Mouse (Mus musculus) cerebellum, postnatal 10 days (tissue): ENCODE measurements at regions not wholly inside any gene's neighbourhood (a gene's known extent, or its start where the extent isn't known, plus 50 kb on each side); places are given as distances from the start of the nearest gene placed in this dataset.
A peak's percentile ranks its signal among the peaks of the same experiment; 100 is the strongest.

Experiments
- DNase-seq, 2 experiments: peaks; one replicate each; pipeline ENCODE4 v3.0.0; 2021; ENCODE audit warnings: mixed read lengths in 2 of 2

DNA sequence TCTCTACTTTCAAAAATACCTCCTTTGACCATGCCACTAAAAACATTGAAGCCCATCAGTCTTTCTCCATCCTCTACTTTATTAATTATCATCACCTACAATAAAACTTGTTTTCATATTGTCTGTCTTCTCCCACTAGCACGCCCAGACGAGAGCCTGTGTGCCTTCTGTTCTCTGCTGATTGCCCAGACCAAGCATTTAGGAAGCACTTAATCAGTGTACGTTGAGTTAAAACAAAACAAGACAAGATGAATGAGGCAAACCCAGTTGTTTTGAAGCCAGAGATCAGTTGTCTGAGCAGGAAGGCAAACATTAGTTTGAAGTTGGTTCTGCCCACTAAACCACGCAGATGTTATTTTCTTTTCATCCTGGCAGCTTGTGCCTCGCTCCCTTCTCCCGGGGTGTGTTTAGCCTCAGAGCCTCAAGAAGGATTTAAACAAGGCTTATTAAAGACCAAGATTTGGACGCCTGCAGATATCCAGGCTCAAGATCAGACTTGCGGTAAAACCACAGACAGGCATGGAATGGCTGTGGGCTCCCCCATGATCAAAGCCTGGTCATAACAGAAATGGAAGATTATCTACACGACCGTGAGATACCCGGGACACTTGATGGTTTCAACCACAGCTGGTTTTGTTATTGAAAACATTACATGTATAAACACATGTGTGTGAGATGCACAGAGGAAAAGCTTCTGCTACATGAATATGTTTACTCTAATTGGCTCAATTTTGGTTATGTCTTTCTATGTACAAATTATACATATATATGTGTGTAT is 123.1 kb upstream of the Thbs1 start:
- no peak for DNase-seq

DNA sequence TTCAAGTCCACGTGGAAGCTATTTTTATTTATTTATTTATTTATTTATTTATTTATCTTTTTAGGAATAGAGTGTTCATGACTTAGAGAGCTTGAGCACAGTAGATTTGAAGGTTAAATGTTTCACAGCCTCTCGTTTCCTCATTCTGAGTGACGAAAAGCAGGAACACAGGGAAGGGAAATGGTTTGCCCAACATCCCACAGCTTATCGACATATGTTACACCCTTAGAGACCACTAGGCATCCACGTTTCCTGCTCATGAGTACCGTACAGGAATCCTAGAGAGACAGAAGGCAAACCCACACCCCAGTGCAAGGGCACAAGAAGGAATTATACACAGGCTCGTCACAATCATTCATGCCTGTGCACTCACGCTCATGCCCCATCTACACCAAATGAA is 122.5 kb upstream of the Thbs1 start:
- no peak for DNase-seq

DNA sequence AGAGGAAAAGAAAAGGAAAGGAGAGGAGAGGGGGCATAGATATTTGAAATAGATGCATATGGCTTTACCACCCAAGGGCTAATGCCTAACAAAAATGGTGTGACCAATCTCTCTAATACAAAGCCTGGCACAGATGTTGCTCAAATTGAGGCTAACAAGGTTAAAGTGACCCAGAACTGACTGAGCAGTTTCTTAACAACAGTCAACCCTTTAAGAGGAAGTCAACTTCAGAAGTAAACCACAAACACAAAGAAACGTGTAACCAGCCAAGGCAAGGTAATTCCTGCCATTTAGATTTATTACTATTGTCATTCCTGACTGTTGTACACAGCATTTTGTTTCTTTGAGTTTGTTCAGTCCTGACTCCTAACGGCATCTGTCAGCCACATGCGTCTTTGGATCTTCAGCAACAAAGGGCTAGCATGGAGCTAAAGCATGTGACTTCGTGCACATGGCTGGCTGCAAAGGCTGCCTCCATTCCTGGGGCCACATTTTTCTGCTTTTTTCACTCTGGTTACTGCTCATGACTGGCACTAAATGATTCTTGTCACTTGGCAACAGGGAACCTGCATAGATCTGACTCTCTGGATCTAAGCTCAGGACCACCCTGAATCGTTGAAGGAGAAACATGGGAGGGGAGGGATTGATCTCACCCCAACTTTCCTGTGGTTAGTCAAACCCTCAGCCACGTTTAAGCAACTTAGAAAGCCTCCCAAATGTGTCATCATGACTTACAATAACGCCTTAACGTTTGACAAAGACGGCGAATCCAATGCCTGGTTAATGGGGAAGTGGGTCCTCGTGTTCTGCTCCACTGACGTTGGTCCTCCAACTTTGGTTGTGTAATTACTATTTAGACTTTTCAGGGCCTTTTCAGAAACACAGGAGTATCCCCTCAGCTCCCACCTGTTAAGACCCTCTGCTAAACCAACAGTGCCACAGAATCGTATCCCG is 115.3 kb upstream of the Thbs1 start:
- no peak for DNase-seq

DNA sequence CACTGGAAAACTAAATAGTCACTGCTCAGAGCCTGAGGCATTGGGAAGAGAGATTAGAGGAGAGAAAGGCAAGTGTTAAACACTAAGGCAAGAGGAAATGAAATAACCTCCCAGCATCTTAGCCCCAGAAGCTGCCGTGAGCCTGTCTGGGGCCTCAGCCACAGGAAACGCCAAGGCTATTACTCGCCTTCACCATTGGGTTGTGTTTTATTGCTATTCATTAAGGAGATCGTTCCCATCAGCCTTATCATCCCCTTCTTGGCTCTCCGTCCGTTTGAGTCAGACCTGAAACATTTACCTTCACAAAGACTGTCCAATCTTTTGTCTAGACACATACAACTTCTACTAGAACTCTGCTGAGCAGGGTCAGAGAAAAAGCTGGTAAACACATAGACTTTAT is 112.0 kb upstream of the Thbs1 start:
- DNase-seq = no peak

DNA sequence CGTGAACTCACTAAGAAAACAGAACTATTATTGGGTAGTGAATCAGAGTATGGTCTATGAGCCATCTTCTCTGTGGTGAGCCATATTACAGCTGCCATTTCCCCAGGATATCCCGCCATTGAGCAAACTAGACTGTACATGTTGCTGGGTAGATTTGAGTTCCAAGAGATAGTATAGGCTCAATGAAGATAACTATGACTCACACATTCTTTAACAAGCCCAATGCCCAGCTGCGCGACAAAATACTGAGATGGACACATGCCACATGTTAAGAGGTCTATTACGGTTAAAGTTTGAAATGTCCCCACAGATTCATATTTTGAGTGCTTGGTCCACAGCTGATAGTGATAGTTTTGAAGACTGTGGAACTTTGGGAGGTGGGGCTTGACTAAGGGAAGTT is 107.5 kb upstream of the Thbs1 start:
- DNase-seq = no peak

DNA sequence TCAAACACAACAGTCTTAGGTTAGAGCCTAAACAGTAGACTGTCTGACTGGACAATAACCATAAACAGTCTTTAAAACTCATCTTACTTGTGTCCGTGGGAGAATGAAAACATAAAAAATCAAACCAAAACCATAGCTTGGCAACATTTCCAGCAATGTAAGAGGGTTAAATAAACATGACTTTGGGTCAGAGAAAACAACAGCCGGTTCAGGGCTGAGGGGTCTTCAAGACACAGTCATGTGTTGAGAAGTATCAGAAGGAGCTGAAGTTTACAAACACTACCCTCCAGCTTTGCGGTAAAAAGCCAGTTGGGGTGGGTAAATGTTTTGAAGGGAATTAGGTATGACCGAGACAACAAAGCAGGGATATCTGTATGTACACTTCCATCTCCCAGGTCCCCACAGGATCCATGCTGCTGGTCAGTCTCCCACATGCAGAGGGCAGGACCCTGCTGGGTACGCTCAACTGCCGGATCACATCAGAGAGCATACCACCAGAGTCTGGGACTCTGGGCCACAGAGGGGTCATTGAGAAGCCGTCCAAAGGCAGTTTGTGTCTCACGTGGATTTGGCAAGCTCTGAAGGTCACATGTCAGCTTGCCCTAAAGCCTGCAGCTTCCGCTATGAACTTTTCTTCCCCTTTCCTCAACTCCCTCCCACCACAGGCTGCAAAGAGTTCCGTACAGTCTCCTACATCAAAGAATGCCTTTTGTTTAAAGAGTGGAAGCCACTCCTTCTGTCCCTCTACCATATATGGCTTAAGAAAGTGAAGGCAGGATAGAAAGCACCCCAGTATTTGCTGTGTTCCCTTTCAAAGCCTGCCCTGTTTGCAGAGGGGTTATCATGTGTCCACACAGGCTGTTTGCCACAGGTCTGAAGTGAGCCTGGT is 103.9 kb upstream of the Thbs1 start:
- no peak for DNase-seq

DNA sequence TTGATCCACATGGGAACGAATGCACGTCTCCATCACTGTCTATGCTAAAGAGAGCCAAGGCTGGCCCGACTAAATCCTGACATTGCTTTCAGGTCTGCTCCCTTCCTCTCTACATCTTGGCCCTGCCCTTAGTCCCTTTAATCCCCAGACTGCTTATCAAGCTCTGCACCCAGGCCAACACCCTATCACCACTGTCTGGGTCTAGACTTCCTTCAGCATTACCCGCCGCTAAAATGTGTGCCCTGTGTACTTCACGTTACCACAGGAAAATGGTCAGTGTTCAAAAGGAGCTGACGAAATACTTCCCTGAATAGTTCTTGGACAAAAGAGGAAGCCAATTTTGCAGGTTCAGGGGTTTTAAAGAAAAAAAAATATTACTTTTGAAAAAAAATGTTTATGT is 100.0 kb upstream of the Thbs1 start:
- no peak for DNase-seq

DNA sequence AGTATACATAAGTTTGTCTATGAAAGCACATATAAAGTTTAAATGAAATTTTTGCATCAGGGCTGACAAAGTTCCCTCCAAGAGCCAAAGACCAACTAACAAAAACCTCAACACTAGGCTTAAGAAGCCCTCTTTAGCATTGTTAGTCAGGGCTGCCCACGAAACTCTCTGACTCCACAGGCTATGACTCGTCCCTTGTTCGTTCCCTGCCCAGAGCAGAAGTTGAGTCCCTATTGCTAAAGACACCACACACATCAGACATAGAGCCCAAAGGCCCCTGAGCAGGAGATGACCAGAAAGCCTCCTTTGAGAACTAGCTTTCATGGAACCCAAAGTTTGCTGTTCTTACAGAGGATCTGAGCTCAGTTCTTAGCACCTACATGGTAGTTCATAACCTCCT is 99.5 kb upstream of the Thbs1 start:
- DNase-seq = no peak

DNA sequence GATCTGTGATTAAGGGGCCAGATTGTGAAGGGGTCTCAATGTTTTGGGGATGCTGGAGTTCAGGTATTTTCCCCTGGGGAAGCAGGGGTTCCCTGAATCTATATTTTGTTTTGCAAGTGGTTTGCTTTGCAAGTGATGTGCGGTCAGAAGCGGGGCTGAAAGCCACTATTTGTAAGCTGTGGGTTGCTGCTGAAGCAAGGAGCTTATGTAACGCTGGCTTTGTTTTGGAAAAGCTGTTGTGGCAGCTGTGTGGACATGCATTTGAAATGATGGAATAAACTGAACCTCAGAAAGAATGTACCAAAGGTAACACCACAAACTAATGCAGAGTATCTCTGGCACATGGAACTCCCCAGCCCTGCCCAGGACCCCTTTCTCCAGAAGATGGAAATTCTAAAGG is 98.5 kb upstream of the Thbs1 start:
- DNase-seq = no peak

DNA sequence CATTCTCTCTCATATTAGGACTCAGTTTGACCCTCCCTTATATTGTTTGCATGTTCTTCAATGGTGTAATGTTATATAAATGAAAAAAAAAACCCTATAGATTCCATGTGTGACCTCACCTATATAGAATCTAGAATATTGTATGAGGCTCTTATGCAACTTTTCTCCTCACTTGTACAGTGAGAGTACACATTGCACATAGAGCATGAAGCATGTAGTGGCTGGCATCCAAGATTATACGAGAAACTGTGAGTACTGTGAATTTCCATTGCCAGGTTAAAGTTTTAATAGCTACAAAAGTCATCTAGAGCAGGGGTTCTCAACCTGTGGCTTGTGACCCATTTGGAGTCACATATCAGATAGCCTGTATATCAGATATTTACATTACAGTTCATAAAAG is 96.5 kb upstream of the Thbs1 start:
- DNase-seq = no peak

DNA sequence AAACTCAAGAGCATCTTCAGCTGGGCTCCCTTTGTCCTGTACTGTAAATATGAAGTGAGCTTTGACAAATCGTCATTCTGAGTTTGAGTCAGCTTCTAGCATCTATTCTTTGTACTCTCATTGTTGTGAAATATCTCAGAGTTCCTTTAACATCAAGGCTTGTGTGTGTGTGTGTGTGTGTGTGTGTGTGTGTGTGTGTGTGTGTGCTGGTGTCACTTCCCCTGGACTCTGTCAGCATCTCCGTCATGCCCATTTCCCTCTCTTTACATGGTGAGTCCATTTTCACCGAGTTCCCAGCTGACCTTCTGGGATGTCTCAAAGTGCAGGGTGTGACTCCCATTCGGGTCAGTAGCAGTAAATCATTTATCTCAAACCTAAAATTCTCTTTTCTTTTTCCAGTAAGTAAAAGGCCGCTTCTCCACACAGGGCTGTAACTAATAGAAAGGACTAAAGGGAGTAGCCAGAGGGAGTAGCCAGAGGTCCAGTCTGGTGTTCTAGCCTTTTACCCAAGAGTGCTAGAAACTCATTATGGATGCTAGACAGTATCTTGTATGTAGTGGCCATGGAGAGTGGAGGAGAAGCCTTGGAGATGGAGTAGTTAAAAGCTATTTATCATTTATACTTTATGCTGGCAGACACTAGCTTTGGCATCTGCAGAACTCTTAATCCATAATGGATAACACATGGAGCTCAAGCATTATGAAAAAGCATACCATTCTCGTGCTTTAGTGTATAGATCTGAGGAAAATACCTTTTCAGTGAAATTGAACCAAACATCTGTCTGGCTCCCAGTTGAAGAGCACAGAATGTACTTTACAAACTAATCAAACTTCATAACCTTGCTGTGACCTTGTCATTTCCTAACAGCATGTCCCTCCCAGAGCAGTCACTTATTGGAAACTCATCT is 85.6 kb upstream of the Thbs1 start:
- DNase-seq = no peak

DNA sequence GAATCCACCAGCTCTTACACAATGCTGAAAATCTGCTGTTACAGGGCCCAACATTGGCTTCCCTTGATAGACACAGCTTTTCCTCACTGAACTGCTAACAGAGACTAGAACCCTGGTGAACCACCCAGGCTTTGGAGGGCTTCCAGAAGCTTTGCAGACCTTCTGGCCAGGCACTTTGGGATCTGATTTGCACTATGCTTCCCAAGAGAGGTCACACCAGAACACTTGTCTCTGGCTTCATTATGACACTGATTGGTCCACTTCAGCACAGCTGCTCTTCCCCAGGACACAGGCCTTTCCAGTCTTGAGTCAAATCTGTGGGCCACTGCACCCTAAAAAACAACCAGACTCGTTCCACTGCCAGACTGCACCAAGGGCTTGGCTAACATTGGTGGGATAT is 82.8 kb upstream of the Thbs1 start:
- DNase-seq = peak; percentile 17 to 27

DNA sequence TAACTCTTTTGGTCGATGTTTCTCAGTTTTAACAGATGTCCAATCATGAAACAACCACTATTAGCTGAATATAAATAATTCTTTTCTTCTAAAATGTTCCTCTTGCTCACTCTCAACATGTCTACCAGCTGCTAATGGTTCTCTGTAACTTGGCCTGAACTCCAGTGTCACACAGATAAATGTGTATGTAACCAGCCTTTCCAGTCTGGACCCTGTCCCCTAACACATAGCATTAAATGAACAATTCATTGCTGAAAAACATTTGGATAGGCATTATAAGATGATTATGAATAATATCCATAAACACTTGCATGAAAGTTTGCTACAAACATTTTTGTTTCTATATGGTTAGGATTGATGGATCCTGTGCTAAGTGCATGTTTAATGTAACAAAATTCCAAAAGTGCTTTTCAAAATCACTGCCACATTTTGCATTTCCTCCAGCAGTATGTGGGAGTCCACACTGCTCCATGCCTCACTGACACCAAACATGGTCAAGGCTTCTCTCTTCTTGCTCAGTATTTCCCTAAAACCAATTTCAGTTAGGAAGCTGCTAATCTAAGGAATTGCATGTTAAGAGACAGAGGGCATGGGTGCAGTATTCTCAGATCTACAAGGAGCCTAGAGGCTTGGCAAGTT is 82.1 kb upstream of the Thbs1 start:
- DNase-seq = no peak

DNA sequence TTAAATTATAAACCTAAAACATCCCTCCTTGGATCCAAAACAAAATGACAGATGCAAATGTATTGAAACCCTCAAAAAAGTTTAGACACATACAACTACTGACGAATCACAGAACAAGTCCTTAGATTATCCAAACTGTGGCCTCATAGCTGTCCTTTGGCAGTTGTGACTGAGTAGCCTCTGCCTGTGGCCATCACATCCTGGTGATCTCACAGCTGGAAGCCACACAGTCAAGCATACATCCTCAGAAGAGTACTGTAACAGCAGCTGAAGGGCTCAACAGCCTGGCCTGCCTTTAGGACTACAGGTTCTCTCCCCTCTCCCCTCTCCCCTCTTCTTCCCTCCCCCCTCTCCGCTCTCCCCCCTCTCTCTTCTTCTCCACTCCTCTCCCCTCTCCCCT is 80.0 kb upstream of the Thbs1 start:
- DNase-seq = no peak

DNA sequence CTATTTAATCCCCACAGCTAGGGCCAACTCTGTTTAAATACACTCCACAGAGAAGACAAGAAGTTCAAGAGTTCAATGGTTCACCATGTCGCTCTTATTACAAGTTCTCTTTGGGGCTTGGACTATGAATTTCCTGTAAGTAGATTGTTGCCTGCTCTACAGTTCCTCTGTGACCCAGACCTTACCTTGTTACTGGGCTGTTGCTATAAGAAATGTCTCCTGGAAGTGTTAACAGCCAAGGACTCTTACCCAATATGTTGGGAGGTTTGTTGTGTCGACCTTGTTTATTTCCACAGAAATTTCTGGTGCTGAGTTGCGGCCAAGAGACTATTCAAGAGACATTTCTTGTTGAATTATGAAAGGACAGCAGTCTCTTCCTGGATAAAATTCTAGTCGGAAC is 78.3 kb upstream of the Thbs1 start:
- DNase-seq = no peak

DNA sequence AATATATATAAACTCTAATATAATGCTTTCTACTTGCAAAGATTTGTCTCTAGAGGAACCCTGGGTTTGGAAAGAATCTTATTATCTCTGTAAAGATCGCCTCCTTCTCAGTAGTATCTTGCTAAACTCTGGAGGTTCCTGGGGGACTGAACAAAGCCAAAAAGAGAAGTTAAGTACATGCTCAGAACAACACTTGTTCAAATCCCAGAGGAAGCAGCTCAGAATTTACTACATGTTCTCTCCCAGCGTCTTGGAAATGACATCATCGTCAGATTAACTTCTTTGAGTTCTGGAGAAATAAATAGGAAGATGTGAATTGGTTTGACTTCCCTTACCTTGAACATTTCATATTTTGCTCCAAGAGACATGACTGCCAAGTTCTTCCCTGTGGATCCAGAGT is 77.7 kb upstream of the Thbs1 start:
- no peak for DNase-seq

DNA sequence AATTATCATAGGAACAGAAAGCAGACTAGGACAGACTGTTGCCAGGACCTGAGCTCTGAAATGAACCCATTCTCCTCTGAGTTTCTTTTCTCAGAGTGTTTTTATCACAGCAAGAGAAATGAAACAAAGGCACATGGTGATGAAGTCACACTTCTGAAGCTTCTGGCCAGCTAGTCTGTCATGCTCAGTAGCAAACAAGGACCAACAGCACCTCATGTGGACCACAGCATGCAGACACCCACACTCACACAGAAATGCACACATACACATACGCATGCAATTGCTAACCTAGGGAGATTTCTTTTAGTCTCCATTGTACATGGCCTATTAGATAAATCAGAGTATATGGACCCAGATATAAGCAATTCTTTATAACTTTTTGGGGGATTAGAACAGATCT is 76.3 kb upstream of the Thbs1 start:
- DNase-seq = no peak

DNA sequence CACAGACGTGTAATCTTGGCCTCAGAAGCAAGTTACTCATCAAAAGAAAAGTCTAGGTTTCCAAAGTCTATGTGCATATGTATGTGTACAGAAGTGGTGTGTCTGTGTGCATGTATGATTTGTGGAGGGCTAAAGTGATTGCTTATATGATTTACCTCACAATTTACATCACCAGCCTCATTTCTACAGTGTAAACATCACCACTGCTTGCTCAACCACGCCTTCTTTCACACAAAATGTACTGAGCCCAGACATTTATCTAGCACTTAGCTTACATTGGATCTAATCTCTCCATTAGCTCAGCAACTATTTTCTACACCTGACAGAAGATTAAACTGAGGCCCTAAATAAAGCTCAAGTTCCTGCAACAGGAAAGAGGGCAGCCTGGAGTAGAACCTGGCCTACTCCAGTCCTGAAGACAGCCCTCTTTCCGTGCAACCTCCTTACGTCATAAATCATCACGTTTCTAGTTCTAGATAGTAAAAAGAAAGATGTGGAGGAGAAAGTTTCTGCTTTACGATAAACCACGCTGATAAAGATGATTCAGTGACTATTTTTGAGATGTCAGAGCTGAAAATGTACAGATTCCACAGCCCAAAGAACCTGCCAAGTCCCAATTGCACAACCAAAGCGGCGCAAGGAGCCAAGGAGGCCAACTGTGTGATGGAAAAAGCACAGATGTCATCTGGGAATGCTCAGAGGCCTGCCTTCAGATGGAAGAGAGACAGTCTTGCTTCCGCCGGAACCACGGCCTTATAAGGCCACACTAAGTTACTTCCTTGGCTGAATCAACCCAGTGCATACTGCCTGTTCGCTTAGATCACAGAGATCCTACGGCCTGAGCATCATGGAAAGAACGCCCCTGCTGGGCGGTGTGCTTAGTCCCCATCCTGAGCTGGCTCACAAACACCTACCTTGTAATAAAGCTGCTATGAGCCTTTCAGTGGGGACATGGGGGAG is 72.5 kb upstream of the Thbs1 start:
- DNase-seq = peak; percentile 5 to 10

DNA sequence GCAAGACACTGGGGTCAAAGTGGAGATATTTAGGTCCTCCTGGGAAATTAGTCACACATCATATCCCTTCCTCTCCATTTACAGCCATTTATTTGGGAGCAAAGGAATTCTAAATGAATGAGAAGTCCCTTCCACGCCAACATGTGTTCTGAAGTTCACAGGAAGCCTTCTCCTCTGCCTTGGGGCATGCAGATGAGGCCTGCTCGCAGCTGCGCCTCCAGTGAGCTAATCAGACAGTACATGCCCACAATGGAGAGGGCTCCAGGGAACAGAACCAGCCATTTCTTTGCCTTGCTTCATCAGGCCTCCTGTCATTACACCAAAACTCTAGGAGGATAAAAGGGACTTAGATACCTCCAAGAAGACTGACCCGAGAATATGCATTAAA is 71.9 kb upstream of the Thbs1 start:
- no peak for DNase-seq

DNA sequence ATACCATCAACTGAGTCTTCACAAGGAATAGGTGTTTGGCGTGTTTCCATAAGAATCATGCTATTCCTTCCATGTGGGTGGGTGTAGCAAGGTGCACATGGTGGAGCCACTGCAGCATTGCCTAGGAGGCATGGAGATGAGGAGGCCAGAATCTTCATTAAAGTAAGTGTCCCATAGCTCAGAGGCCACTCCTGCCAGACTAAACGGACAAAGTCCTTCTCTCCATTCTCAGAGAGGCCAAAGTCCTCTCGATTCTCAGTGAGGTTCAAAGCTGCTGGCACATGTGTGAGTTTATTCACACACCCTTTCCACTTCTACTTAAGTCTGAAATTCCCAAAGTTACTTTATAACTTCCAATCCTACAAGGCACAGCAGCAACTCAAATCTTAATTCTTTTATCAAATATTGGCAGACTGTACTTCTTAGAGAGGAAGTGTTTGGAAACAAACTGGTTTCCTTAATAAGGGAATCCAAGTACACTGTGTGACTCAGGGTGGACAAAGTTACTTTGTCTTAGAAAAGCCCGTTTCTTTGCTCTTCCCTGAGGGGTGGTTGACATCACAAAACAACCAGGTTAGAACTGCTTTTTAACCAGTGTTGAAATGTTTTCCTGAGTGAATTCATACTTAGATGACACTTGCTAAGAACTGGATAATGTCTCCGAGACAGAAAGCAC is 69.2 kb upstream of the Thbs1 start:
- no peak for DNase-seq
